Mouse (Mus musculus): ENCODE results near the gene Olfr196. TPM values are rescaled to one million over a fixed set of nuclear protein-coding genes. Genes with fewer than 3 reads are reported as not detected.
"Not testable (repeated sequence)": the region's sequence is repeated elsewhere in the genome, so short reads cannot be mapped to it uniquely, and the experiment has no call there.

The Olfr196 gene
- polyA plus RNA-seq (2012; ENCODE audit: insufficient read depth, low replicate concordance), result not detected in 2 replicates

DNA sequence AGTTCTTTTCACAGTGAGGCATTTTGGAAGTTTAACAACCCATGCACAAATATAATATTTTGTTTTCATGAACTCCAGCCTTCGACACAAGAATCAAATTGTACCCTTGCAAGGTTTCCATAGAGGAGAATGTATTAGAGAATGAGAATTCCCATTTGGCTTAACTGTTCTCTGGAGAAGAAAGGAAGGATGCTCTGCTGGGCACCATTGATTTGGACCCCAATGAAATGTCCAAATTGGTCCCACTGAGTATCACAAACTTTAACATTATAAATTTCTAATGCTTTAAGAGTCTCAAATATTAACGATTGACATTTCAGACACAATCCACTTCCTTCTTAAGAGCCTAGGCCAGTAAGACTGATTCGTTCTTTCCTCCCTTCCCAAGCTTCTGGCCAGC is at the start of gene Olfr196:
TSS of gene Olfr196 (minus strand) at position 101 of the 400 bp plus-strand sequence.
- Histone ChIP-seq H3K4me1 (no peaks in the 10 kb centered on the region), H3K36me3 (replicated peaks; ENCODE audit: low read length) (no peaks in the 10 kb centered on the region), H3K27me3 (replicated peaks) (no peaks in the 10 kb centered on the region), H3K4me3 (replicated peaks) (no peak within 1 kb of the TSS), H3K9me3 (no peaks in the 10 kb centered on the region; the same call in 1 of the 2 replicates)
- TF ChIP-seq FLI1 (IDR thresholded peaks at IDR 0.05; ENCODE audit: low read length) (no peak), GATA1 (IDR thresholded peaks at IDR 0.05; ENCODE audit: borderline replicate concordance, low read length) (no peak)

DNA sequence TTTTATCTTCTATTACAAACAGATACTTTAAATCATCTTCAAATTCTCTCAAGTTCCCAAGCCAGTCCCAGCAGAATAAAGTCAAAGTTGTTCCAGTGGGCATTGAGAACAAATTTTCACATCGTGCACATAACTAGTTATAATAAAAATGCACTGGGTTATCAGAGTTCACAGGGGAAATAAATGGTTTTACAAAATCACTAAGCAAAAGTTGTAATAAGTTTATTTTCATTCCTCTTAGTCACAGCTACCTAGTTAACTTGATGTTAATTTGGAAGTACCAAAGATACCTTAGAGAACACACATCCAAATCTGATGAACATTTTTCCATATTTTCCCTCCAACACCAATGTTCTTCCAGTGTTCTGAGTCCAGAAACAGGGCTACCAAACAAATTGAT is 49.4 kb upstream of the Olfr196 start, which contains the start of gene Olfr199:
TSS of gene Olfr199 (minus strand) at position 101 of the 400 bp plus-strand sequence.
- H3K36me3 ChIP-seq (replicated peaks; ENCODE audit: low read length); H3K9me3 ChIP-seq; H3K4me3 ChIP-seq (replicated peaks); H3K4me1 ChIP-seq; H3K27me3 ChIP-seq (replicated peaks): not testable (repeated sequence)

DNA sequence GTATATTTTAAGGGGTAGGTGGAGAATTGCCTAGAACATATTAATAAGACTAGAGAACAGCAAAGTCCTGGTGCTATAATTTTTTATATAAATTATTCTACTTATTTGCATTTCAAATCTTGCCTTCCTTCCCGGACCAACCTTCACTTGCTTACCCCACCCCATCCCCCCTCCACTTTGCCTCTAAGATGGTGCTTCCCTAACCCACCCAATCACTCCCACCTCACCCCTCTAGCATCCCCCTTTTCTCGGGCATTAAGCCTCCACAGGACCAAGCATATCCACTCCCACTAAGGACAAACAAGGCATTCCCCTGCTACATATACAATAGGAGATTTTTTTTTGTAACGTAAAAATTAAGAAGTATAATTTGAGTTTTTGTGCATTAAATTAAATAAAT is 47.6 kb upstream of the Olfr196 start:
- H3K36me3 ChIP-seq (replicated peaks; ENCODE audit: low read length); H3K4me3 ChIP-seq (replicated peaks); H3K4me1 ChIP-seq; H3K9me3 ChIP-seq; H3K27me3 ChIP-seq (replicated peaks): not testable (repeated sequence)

DNA sequence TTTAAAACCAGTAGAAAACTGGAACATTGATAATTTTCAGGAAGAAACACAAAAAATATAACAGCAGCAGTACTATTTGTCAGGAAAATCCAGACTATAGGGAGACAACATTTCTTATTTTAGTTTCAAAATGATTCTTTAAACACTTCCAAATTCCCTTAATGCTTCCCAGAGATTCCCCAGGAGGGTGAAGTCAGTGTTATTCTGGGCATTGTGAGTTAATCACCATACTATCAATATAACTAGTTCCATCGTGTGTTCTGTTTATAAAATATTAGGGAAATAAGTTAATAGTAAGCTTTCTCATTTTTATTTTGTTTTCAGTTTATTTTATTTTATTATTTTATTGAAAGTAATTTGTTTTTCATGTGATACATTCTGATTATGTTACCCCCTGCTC is 33.2 kb upstream of the Olfr196 start, which contains the start of gene Olfr198:
TSS of gene Olfr198 (minus strand) at position 101 of the 400 bp plus-strand sequence.
- H3K36me3 ChIP-seq (replicated peaks; ENCODE audit: low read length); H3K4me3 ChIP-seq (replicated peaks); H3K4me1 ChIP-seq; H3K27me3 ChIP-seq (replicated peaks); H3K9me3 ChIP-seq: not testable (repeated sequence)

DNA sequence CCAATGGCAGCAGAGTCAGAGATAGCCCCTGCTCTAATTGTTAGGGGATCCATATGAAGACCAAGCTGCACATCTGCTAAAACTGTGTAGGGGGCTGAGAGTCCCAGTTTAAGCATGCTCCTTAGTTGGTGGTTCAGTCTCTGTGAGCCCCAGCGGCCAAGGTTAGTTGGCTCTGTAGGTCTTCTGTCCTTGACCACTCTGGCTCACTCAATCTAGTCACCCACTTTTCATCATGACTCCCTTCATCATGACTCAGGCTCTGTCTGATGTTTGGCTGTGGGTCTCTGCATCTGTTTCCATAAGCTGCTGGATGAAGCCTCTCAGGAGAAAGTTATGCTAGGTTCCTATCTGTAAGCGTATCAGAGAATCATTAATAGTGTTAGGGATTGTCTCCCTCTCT is 18.3 kb downstream of the Olfr196 start:
- Histone ChIP-seq H3K9me3 (no peaks in the 10 kb centered on the region), H3K36me3 (replicated peaks; ENCODE audit: low read length) (no peaks in the 10 kb centered on the region), H3K4me3 (replicated peaks) (no peak overlapping the region), H3K4me1 (no peaks in the 10 kb centered on the region), H3K27me3 (replicated peaks) (no peaks in the 10 kb centered on the region)
- TF ChIP-seq GATA1 (IDR thresholded peaks at IDR 0.05; ENCODE audit: borderline replicate concordance, low read length) (no peak), FLI1 (IDR thresholded peaks at IDR 0.05; ENCODE audit: low read length) (no peak)

DNA sequence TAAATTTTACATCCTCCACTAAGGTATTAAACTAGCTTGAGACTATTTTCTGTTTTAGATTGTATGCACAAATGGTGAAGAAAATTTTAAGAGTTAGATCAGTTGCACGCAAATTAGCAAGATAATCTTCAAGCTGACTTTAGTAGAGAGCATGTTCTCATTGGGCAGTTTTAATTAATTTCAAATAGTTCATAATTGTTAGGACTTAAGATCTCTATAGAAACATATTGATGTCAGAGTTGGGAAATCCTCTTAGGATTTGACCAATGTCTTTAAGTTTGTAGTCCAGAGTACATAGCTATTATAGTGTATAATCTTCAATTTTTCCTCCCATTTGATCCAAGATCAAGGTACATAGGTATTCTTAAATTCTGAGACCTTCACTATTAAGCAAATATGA is 23.5 kb downstream of the Olfr196 start, which contains the start of gene Olfr195:
TSS of gene Olfr195 (plus strand) at position 301 of the 400 bp plus-strand sequence.
- Histone ChIP-seq H3K4me1 (no peaks in the 10 kb centered on the region), H3K27me3 (replicated peaks) (no peaks in the 10 kb centered on the region), H3K9me3 (peaks cover 4% of the 10 kb centered on the region; the same call in 1 of the 2 replicates), H3K4me3 (replicated peaks) (no peak within 1 kb of the TSS), H3K36me3 (replicated peaks; ENCODE audit: low read length) (no peaks in the 10 kb centered on the region)
- TF ChIP-seq GATA1 (IDR thresholded peaks at IDR 0.05; ENCODE audit: borderline replicate concordance, low read length) (no peak), FLI1 (IDR thresholded peaks at IDR 0.05; ENCODE audit: low read length) (no peak)

DNA sequence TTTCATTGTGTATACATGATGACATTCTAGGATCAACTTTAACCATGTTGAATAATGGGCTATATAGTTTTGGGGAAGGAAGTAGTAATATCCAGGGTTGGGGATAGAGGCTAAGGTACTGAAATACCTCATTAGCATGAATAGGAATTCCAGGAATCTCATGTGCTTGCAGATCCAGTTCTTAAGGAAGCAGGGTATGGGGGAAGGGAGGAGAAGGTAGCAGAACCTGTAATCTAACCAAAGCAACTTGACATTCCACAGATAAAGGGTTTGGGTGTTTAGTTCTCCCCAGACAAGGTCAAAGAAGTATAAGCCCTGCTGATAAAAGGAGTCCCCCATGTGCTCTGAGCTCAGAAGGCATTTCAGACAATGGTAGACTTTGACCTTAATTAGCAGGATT is 29.1 kb downstream of the Olfr196 start:
- no peak for TF ChIP-seq GATA1 (IDR thresholded peaks at IDR 0.05; ENCODE audit: borderline replicate concordance, low read length)
- TF ChIP-seq FLI1 (IDR thresholded peaks at IDR 0.05; ENCODE audit: low read length), result no peak
- no peaks in the 10 kb centered on the region for H3K4me1 ChIP-seq
- H3K4me3 ChIP-seq (replicated peaks), result no peak overlapping the region
- no peaks in the 10 kb centered on the region for H3K27me3 ChIP-seq (replicated peaks)
- peaks cover 4% of the 10 kb centered on the region; the same call in 1 of the 2 replicates for H3K9me3 ChIP-seq
- H3K36me3 ChIP-seq (replicated peaks; ENCODE audit: low read length), result no peaks in the 10 kb centered on the region

DNA sequence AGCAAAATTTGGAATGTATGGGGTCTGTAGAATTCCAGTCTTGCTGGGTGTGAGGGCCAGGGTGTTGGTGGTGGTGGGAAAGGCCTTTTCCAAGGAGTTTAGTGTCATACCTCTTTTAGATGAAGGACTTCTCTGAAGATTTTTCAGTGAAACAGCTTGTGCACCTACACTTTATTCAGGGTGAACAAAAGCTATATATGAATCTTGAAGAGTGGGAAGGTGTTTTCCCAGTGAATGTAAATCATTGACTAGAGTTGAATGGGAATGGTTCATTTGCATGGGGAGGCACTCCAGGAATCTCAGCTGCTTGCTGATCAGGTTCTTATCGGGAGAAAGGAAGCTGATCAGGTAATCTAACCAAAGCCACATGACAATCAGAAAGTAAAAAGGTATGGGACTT is 39.5 kb downstream of the Olfr196 start:
- H3K27me3 ChIP-seq (replicated peaks), result no peaks in the 10 kb centered on the region
- H3K36me3 ChIP-seq (replicated peaks; ENCODE audit: low read length), result no peaks in the 10 kb centered on the region

DNA sequence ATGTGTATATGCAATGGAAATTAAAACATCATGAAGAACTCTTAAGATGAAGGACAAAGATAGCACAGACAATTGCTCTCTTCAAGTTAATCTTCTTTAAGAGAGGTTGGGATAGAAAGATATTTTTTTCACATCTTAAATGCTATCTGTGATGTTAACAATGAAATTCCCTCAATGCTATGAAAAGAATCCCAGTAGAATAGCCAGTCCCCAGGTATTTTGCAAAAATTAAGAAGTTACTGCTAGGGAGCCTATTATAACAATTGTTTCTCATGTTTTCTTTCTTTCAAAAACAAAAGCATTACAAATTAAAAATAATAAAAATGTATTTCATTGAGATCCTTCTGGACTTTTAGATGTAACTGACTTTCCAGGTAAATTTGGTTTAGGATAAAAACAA is 49.3 kb downstream of the Olfr196 start, which contains the start of gene Olfr194:
TSS of gene Olfr194 (minus strand) at position 101 of the 400 bp plus-strand sequence.
- H3K4me3 ChIP-seq (replicated peaks), result no peak within 1 kb of the TSS
- no peaks in the 10 kb centered on the region for H3K4me1 ChIP-seq
- H3K9me3 ChIP-seq, result peaks cover 6% of the 10 kb centered on the region
- H3K27me3 ChIP-seq (replicated peaks), result no peaks in the 10 kb centered on the region
- H3K36me3 ChIP-seq (replicated peaks; ENCODE audit: low read length), result no peaks in the 10 kb centered on the region
- TF ChIP-seq FLI1 (IDR thresholded peaks at IDR 0.05; ENCODE audit: low read length) (no peak), GATA1 (IDR thresholded peaks at IDR 0.05; ENCODE audit: borderline replicate concordance, low read length) (no peak)

More for the DNA sequence above, 39.5 kb downstream of the Olfr196 start:
- no peak overlapping the region for H3K4me3 ChIP-seq (replicated peaks)
- peaks cover 12% of the 10 kb centered on the region for H3K9me3 ChIP-seq
- TF ChIP-seq GATA1 (IDR thresholded peaks at IDR 0.05; ENCODE audit: borderline replicate concordance, low read length) (no peak), FLI1 (IDR thresholded peaks at IDR 0.05; ENCODE audit: low read length) (no peak)
- no peaks in the 10 kb centered on the region for H3K4me1 ChIP-seq

Other genes with a start within 250 kb of the Olfr196 start
- gene Olfr181, start 241.7 kb downstream of the Olfr196 start, polyA plus RNA-seq (2012; ENCODE audit: insufficient read depth, low replicate concordance), result not detected in 2 replicates
- gene Olfr180, start 241.1 kb downstream of the Olfr196 start, polyA plus RNA-seq (2012; ENCODE audit: insufficient read depth, low replicate concordance), result not detected in 2 replicates
- not detected in 2 replicates for gene Olfr183, start 175.1 kb downstream of the Olfr196 start, polyA plus RNA-seq (2012; ENCODE audit: insufficient read depth, low replicate concordance)
- gene Olfr186, start 140.2 kb downstream of the Olfr196 start, polyA plus RNA-seq (2012; ENCODE audit: insufficient read depth, low replicate concordance), result not detected in 2 replicates
- gene Olfr187, start 130.7 kb downstream of the Olfr196 start, polyA plus RNA-seq (2012; ENCODE audit: insufficient read depth, low replicate concordance), result not detected in 2 replicates
- not detected in 2 replicates for gene Olfr190, start 92.4 kb downstream of the Olfr196 start, polyA plus RNA-seq (2012; ENCODE audit: insufficient read depth, low replicate concordance)
- gene Olfr191, start 80.6 kb downstream of the Olfr196 start, polyA plus RNA-seq (2012; ENCODE audit: insufficient read depth, low replicate concordance), result not detected in 2 replicates
- gene Olfr193, start 58.6 kb downstream of the Olfr196 start, polyA plus RNA-seq (2012; ENCODE audit: insufficient read depth, low replicate concordance), result not detected in 2 replicates
- gene Olfr194, start 49.4 kb downstream of the Olfr196 start, polyA plus RNA-seq (2012; ENCODE audit: insufficient read depth, low replicate concordance), result not detected in 2 replicates
- not detected in 2 replicates for gene Olfr195, start 23.4 kb downstream of the Olfr196 start, polyA plus RNA-seq (2012; ENCODE audit: insufficient read depth, low replicate concordance)
- gene Olfr198, start 33.1 kb upstream of the Olfr196 start, polyA plus RNA-seq (2012; ENCODE audit: insufficient read depth, low replicate concordance), result not detected in 2 replicates
- not detected in 2 replicates for gene Olfr199, start 49.3 kb upstream of the Olfr196 start, polyA plus RNA-seq (2012; ENCODE audit: insufficient read depth, low replicate concordance)
- gene Olfr201, start 102.2 kb upstream of the Olfr196 start, polyA plus RNA-seq (2012; ENCODE audit: insufficient read depth, low replicate concordance), result not detected in 2 replicates
- gene Olfr202, start 116.3 kb upstream of the Olfr196 start, polyA plus RNA-seq (2012; ENCODE audit: insufficient read depth, low replicate concordance), result not detected in 2 replicates
- not detected in 2 replicates for gene Olfr203, start 128.4 kb upstream of the Olfr196 start, polyA plus RNA-seq (2012; ENCODE audit: insufficient read depth, low replicate concordance)
- not detected in 2 replicates for gene Olfr204, start 147.8 kb upstream of the Olfr196 start, polyA plus RNA-seq (2012; ENCODE audit: insufficient read depth, low replicate concordance)
- gene Olfr205, start 160.7 kb upstream of the Olfr196 start, polyA plus RNA-seq (2012; ENCODE audit: insufficient read depth, low replicate concordance), result not detected in 2 replicates
- not detected in 2 replicates for gene Olfr206, start 178.8 kb upstream of the Olfr196 start, polyA plus RNA-seq (2012; ENCODE audit: insufficient read depth, low replicate concordance)
- not detected in 2 replicates for gene Olfr209, start 193.5 kb upstream of the Olfr196 start, polyA plus RNA-seq (2012; ENCODE audit: insufficient read depth, low replicate concordance)
- gene Gabrr3, start 236.9 kb upstream of the Olfr196 start, polyA plus RNA-seq (2012; ENCODE audit: insufficient read depth, low replicate concordance), result not detected in 2 replicates

All from megakaryocyte, embryonic 14.5 days (primary cell).